Mouse (Mus musculus): ENCODE data around the gene Sept6. TPM values are rescaled to one million over a fixed set of nuclear protein-coding genes. Genes with fewer than 3 reads are reported as not detected.
"Not testable (repeated sequence)": the region's sequence is repeated elsewhere in the genome, so short reads cannot be mapped to it uniquely, and the experiment has no call there.

Gene Sept6
- polyA plus RNA-seq, 1 experiment = 0.03 TPM

DNA sequence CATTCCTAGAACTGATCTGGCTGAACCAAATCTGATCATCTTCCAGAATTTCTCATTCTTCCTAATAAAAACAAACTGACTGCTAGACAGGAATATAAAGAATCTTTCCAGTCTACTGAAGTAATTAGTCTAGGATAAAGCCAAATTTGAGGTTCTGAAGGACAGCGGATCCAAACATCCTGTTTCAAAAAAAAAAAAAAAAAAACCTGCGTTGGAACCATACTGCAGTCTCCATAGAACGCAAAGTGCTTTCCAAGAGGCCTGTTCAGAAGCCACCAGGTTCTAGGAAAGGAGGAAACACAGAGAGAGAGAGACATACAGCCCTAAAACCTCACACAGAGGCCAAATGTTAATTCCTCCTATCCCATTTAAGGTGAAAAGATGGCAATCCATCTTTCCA is 89.9 kb downstream of the Sept6 start:
- peaks cover 12% of the 10 kb centered on the region for H3K4me1 ChIP-seq (ENCODE audit: control insufficient read depth)
- no peak for TF ChIP-seq GATA1 (IDR thresholded peaks at IDR 0.05; ENCODE audit: low read length)
- TF ChIP-seq TAL1 (IDR thresholded peaks at IDR 0.05; ENCODE audit: low read length) = no peak
- peak overlapping the region; percentile 75 for H3K4me3 ChIP-seq (replicated peaks)
- H3K36me3 ChIP-seq (ENCODE audit: control insufficient read depth) = no peaks in the 10 kb centered on the region
- H3K9me3 ChIP-seq (ENCODE audit: control insufficient read depth, low read length) = no peaks in the 10 kb centered on the region
- H3K27me3 ChIP-seq (ENCODE audit: control insufficient read depth) = peaks cover 5% of the 10 kb centered on the region

DNA sequence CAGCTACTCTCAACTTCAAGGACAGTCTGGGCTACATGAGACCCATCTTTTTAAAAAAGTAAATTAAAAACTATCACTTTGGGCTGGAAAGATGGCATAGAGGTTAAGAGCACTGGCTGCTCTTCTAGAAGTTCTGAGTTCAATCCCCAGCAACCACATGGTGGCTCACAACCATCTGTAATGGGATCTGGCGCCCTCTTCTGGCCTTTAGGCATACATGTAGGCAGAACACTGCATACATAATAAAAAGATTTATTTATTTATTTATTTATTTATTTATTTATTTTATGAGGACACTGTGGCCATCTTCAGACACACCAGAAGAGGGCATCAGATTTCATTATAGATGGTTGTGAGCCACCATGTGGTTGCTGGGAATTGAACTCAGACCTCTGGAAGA is 92.7 kb downstream of the Sept6 start:
- not testable (repeated sequence) for H3K4me3 ChIP-seq (replicated peaks); H3K9me3 ChIP-seq (ENCODE audit: control insufficient read depth, low read length); H3K27me3 ChIP-seq (ENCODE audit: control insufficient read depth); H3K36me3 ChIP-seq (ENCODE audit: control insufficient read depth); H3K4me1 ChIP-seq (ENCODE audit: control insufficient read depth)

DNA sequence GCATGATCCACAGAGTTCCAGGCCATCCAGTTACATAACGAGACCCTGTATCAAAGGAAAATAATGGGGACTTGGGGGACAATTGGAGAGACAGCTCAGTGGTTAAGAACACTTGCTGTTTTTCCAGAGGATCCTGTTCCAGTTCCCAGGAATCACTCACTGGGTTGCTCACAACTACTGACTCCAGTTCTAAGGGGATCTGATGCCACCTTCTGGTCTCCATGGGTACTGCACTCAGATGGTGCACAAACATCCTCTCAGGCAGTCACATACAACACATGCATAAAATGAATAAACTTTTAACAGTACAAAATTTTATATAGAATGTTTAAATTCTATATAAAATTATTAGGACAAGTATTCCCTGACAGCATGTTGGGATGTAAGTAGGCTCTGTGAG is 106.9 kb downstream of the Sept6 start:
- TF ChIP-seq TAL1 (IDR thresholded peaks at IDR 0.05; ENCODE audit: low read length) (no peak), GATA1 (IDR thresholded peaks at IDR 0.05; ENCODE audit: low read length) (no peak)
- Histone ChIP-seq H3K9me3 (ENCODE audit: control insufficient read depth, low read length) (peaks cover 4% of the 10 kb centered on the region), H3K27me3 (ENCODE audit: control insufficient read depth) (no peaks in the 10 kb centered on the region), H3K4me1 (ENCODE audit: control insufficient read depth) (no peaks in the 10 kb centered on the region), H3K4me3 (replicated peaks) (no peak overlapping the region), H3K36me3 (ENCODE audit: control insufficient read depth) (peaks cover 52% of the 10 kb centered on the region)

DNA sequence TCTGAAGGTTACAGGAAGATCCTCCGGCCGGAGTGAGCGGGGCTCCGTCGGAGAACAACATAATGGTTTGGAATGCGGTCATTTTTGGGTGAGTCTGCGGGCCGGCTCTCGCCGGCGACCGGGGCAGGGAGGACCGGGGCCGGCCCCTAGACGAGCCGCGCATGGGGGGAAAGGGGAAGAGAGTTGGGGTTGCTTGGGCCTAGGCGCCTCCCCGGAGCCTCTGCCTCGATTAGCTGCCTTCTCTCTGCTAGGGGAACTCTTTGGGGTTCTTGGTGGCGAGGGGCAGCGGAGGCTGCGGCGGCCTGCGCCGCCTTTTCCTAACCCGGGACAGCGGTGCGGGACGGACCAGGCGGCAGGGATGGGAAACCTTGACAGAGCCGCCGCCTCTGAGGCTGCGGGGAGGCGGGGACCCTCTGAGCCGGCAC is 116.9 kb downstream of the Sept6 start:
- Histone ChIP-seq H3K4me1 (ENCODE audit: control insufficient read depth) (peaks cover 14% of the 10 kb centered on the region), H3K27me3 (ENCODE audit: control insufficient read depth) (no peaks in the 10 kb centered on the region), H3K9me3 (ENCODE audit: control insufficient read depth, low read length) (peaks cover 4% of the 10 kb centered on the region; the same call in 1 of the 2 replicates), H3K36me3 (ENCODE audit: control insufficient read depth) (peaks cover 19% of the 10 kb centered on the region), H3K4me3 (replicated peaks) (peak overlapping the region; percentile 90)
- no peak for TF ChIP-seq TAL1 (IDR thresholded peaks at IDR 0.05; ENCODE audit: low read length)
- no peak for TF ChIP-seq GATA1 (IDR thresholded peaks at IDR 0.05; ENCODE audit: low read length)

DNA sequence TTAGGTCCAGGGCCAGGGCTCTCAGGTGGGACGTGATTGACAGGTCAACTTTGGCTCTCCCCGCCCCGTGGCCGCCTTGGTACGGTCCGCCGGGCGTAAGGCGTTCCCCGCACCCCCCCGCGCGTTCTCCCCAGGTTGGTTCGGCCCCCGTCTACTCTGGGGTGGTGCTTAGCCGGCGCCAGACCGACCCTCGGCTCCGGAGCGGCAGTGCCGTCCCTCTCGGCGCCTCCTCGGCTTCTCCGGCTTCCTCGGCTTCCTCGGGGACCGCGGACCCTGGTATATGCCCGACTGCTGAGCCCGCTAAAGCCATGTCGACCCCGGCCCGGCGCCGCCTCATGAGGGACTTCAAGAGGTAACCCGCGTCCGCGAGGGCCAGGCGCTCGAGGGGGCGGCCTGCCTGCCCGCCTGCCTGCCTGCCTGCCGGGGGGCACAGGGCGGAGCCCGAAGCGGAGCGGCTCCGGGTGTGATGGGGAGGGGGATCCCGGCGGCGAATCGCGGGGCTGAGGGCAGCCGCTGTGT is 117.4 kb downstream of the Sept6 start:
- Histone ChIP-seq H3K36me3 (ENCODE audit: control insufficient read depth) (peaks cover 15% of the 10 kb centered on the region), H3K27me3 (ENCODE audit: control insufficient read depth) (no peaks in the 10 kb centered on the region), H3K4me3 (replicated peaks) (peak overlapping the region; percentile 90), H3K4me1 (ENCODE audit: control insufficient read depth) (peaks cover 14% of the 10 kb centered on the region), H3K9me3 (ENCODE audit: control insufficient read depth, low read length) (peaks cover 4% of the 10 kb centered on the region; the same call in 1 of the 2 replicates)
- TF ChIP-seq GATA1 (IDR thresholded peaks at IDR 0.05; ENCODE audit: low read length) (no peak), TAL1 (IDR thresholded peaks at IDR 0.05; ENCODE audit: low read length) (no peak)

DNA sequence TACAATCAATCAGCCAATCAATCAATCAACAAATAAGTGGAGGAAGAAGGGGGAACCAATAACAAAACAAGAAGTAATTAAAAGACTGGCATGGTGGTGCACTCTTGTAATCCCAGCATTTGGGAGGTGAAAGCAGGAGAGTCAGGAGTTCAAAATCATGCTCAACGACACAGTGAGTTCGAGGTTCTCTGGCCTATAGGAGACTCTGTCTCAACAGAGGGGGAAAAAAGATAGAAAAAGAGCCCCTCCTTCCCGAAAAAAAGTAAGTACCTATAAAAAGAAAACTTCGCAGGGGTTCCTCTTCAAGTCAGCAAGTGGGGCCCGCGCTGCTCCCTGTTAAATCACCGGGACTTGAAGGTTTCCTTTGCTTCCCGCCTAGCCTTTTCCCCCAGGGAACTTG is 117.8 kb downstream of the Sept6 start, which contains the start of the genes Ube2a and C330007P06Rik:
Gene Ube2a, plus strand, starts transcription at position 136 of the 400 bp plus-strand sequence.
Gene C330007P06Rik, minus strand, starts transcription at position 347 of the 400 bp plus-strand sequence.
- Histone ChIP-seq H3K36me3 (ENCODE audit: control insufficient read depth) (peaks cover 12% of the 10 kb centered on the region), H3K27me3 (ENCODE audit: control insufficient read depth) (no peaks in the 10 kb centered on the region), H3K4me1 (ENCODE audit: control insufficient read depth) (peaks cover 14% of the 10 kb centered on the region), H3K4me3 (replicated peaks) (peak within 1 kb of the TSS; percentile 90), H3K9me3 (ENCODE audit: control insufficient read depth, low read length) (peaks cover 4% of the 10 kb centered on the region; the same call in 1 of the 2 replicates)
- no peak for TF ChIP-seq TAL1 (IDR thresholded peaks at IDR 0.05; ENCODE audit: low read length)
- no peak for TF ChIP-seq GATA1 (IDR thresholded peaks at IDR 0.05; ENCODE audit: low read length)

DNA sequence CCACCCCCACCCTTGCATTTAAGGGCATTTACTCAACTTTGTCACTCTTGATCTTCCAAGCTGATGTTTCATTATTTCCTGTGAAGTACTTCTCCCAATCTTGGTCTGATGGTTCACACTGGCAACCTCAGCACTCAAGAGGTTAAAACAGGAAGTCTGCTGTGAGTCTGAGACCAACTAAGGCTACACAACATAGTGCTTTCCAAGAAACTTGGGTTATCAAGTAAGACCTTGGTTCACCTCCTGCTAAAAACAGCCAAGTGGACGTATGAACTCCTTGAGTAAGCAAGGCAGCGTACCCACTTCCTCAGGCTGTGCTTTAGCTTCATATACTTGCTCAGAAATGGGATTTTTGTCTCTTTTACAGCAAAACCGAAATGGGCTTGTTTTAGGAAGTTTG is 121.2 kb downstream of the Sept6 start:
- H3K27me3 ChIP-seq (ENCODE audit: control insufficient read depth) = no peaks in the 10 kb centered on the region
- H3K36me3 ChIP-seq (ENCODE audit: control insufficient read depth) = peaks cover under 1% of the 10 kb centered on the region
- peaks cover 10% of the 10 kb centered on the region for H3K4me1 ChIP-seq (ENCODE audit: control insufficient read depth)
- no peak for TF ChIP-seq TAL1 (IDR thresholded peaks at IDR 0.05; ENCODE audit: low read length)
- TF ChIP-seq GATA1 (IDR thresholded peaks at IDR 0.05; ENCODE audit: low read length) = no peak
- H3K4me3 ChIP-seq (replicated peaks) = no peak overlapping the region
- peaks cover 4% of the 10 kb centered on the region; the same call in 1 of the 2 replicates for H3K9me3 ChIP-seq (ENCODE audit: control insufficient read depth, low read length)

DNA sequence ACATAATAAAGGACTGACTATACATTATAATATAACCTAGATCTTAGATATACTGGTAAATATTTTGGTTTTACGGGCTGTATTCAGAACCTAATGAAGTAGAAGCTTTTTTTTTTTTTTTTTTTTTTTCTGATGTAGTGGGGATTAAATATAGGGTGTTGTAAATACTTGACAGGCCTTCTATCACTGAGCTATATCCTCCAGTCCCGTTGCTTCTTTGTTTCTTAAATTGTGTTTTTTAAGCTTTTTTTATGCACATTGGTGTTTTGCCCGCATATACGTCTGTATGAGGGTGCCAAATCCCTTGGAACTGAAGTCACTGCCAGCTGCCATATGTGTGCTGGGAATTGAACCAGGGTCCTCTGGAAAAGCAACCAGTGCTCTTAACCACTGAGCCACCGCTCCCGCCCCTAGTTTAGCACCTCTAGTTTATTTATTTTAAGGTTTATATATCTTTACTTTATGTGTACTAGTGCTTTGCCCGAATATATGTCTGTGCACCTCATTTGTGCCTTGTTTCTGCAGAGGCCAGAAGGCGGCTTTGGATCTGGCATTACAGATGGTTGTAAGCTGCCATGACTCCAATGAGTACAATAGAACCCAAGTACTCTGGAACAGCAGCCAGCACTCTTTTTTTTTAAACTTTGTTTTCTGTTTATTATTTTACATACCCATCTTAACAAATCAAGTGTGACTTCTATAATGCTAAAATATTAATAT is 126.8 kb downstream of the Sept6 start:
- peaks cover 9% of the 10 kb centered on the region for H3K4me1 ChIP-seq (ENCODE audit: control insufficient read depth)
- H3K9me3 ChIP-seq (ENCODE audit: control insufficient read depth, low read length) = no peaks in the 10 kb centered on the region
- H3K36me3 ChIP-seq (ENCODE audit: control insufficient read depth) = peaks cover 8% of the 10 kb centered on the region
- H3K4me3 ChIP-seq (replicated peaks) = peak overlapping the region; percentile 68
- TF ChIP-seq TAL1 (IDR thresholded peaks at IDR 0.05; ENCODE audit: low read length) = no peak
- no peak for TF ChIP-seq GATA1 (IDR thresholded peaks at IDR 0.05; ENCODE audit: low read length)
- no peaks in the 10 kb centered on the region for H3K27me3 ChIP-seq (ENCODE audit: control insufficient read depth)

DNA sequence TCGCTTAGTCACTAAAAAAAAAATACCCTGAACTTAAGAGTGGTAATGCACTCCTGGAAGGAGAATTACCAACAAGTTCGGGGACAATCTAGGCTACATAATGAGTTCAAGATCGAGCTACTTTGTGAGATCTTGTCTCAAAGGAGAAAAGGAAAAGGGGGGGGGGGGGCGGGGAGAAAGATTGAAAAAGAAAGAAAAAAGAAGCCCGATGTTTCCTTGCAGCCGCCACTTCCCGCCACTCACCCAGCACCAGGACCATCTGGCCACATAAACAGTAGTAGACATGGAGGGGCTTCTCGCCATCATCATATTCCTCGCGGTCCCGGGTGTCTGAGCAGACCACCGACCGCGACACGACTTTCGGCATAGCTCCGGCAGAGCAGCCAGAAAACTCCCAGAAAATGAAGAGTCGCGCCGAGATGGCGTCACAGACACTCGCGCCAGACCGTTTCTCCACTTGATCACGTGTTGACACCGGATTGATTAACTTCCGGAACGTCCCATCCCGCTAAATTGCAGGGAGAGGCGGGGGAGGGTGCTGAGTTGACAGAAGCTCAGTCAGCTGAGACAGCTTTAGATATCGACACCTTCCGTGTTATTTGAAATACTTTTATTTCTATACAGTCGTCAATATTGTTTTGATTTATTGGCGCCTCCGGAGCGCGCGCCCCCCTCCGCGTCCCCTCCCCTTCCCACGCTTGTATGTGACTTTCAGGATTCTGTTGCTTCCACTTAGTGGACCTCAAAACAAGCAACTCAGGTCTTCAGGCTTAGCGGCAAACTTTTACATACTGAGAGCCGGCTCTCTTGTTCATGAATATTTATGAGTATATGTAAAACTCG is 127.6 kb downstream of the Sept6 start:
- H3K4me1 ChIP-seq (ENCODE audit: control insufficient read depth) = peaks cover 9% of the 10 kb centered on the region
- peak overlapping the region; percentile 68 for H3K4me3 ChIP-seq (replicated peaks)
- H3K36me3 ChIP-seq (ENCODE audit: control insufficient read depth) = peaks cover 11% of the 10 kb centered on the region

More for the DNA sequence above, 127.6 kb downstream of the Sept6 start:
- Histone ChIP-seq H3K9me3 (ENCODE audit: control insufficient read depth, low read length) (no peaks in the 10 kb centered on the region), H3K27me3 (ENCODE audit: control insufficient read depth) (no peaks in the 10 kb centered on the region)
- TF ChIP-seq TAL1 (IDR thresholded peaks at IDR 0.05; ENCODE audit: low read length) (no peak), GATA1 (IDR thresholded peaks at IDR 0.05; ENCODE audit: low read length) (no peak)

Other genes starting within 250 kb of the Sept6 start
- not detected in 2 replicates for gene Slc25a43, start 248.1 kb downstream of the Sept6 start, polyA plus RNA-seq (2012)
- 2.4 and 2.7 TPM in 2 replicates for gene Slc25a5, start 196.1 kb downstream of the Sept6 start, polyA plus RNA-seq (2012)
- 21.8 and 22.6 TPM in 2 replicates for gene Ube2a, start 117.9 kb downstream of the Sept6 start, polyA plus RNA-seq (2012)
- gene C330007P06Rik, start 117.7 kb downstream of the Sept6 start, polyA plus RNA-seq (2012) = 0.07 and 0.12 TPM in 2 replicates
- 0.05 TPM in 1 of 2 replicates, not detected in the other for gene Nkrf, start 88.9 kb downstream of the Sept6 start, polyA plus RNA-seq (2012)
- 0.02 TPM in 1 of 2 replicates, not detected in the other for gene Sowahd, start 57.1 kb upstream of the Sept6 start, polyA plus RNA-seq (2012)
- 41.4 and 44.5 TPM in 2 replicates for gene Rpl39, start 93.6 kb upstream of the Sept6 start, polyA plus RNA-seq (2012)
- 1.1 and 1.3 TPM in 2 replicates for gene Upf3b, start 118.5 kb upstream of the Sept6 start, polyA plus RNA-seq (2012)
- 0.49 and 0.55 TPM in 2 replicates for gene Nkap, start 135.0 kb upstream of the Sept6 start, polyA plus RNA-seq (2012)
- not detected in 2 replicates for gene Akap14, start 177.0 kb upstream of the Sept6 start, polyA plus RNA-seq (2012)
- gene Ndufa1, start 199.4 kb upstream of the Sept6 start, polyA plus RNA-seq (2012) = 24.9 and 26.0 TPM in 2 replicates
- 0.04 and 0.15 TPM in 2 replicates for gene Rnf113a1, start 199.5 kb upstream of the Sept6 start, polyA plus RNA-seq (2012)
- not detected in 2 replicates for gene Gm9, start 219.2 kb upstream of the Sept6 start, polyA plus RNA-seq (2012)
- gene Rhox1, start 230.5 kb upstream of the Sept6 start, polyA plus RNA-seq (2012) = not detected in 2 replicates

Measured in erythroblast, embryonic 14.5 days (primary cell).